Mouse (Mus musculus): Measurements from ENCODE around the gene Lamc3.

- no peak for TF ChIP-seq CTCF (IDR thresholded peaks at IDR 0.05; ENCODE audit: low read depth, low read length)
- TF ChIP-seq TAL1 (conservative IDR thresholded peaks at IDR 0.05; ENCODE audit: low read depth, low read length) = no peak
- TF ChIP-seq POLR2AphosphoS5 (IDR thresholded peaks at IDR 0.05; ENCODE audit: insufficient replicate concordance, low read depth, low read length) = no peak
Observed at GRCm38 (mm10) chr2:31904622-31905021, 17.5 kb downstream of the Lamc3 start.
